15 mouse cellular contexts compared by ENCODE assay signal in genomic region chr13:104502406-104502805, GRCm38 (mm10).
"Had no signal": no experiment of that assay in that cellular context is flagged by ENCODE, and none has a peak within 500 bp of the region (broad histone marks: within the 10 kb centered on the region; RNA-seq: fewer than 3 reads in every experiment).

No protein-coding gene starts in this region.

- H3K4me2 ChIP-seq: lung, embryonic 14.5 days; midbrain, embryonic 12.5 days; neural tube, embryonic 13.5 days; stomach, embryonic 15.5 days had no signal

- H3K27ac ChIP-seq: macrophage; midbrain, embryonic 12.5 days; neural tube, embryonic 13.5 days; stomach, embryonic 15.5 days; stomach, postnatal 0 days had no signal

- H3K9me3 ChIP-seq: megakaryocyte, embryonic 14.5 days; midbrain, embryonic 12.5 days; neural tube, embryonic 13.5 days had no signal

- H3K4me1 ChIP-seq: midbrain, embryonic 12.5 days; neural tube, embryonic 13.5 days; stomach, embryonic 15.5 days had no signal

- H3K4me3 ChIP-seq: megakaryocyte, embryonic 14.5 days; midbrain, embryonic 12.5 days; neural tube, embryonic 13.5 days; stomach, embryonic 15.5 days had no signal

- H3K9ac ChIP-seq: lung, embryonic 14.5 days; midbrain, embryonic 12.5 days; neural tube, embryonic 13.5 days; stomach, embryonic 15.5 days had no signal

- DNase-seq: lung, adult 18-20 months; lung, embryonic 14.5 days; lung, postnatal 10 days; midbrain, embryonic 14.5 days; right cerebral cortex, postnatal 14 days; thymus, adult 2 months; thymus, postnatal 25 days; thymus, postnatal 4 days had no signal

- H3K27me3 ChIP-seq: megakaryocyte, embryonic 14.5 days; midbrain, embryonic 12.5 days; neural tube, embryonic 13.5 days; stomach, embryonic 15.5 days had no signal

- ATAC-seq: midbrain, embryonic 16.5 days had no signal

- H3K36me3 ChIP-seq: midbrain, embryonic 12.5 days; neural tube, embryonic 13.5 days; stomach, embryonic 15.5 days had no signal
